7 mouse cellular contexts compared by ENCODE assay signal in the genomic region with DNA sequence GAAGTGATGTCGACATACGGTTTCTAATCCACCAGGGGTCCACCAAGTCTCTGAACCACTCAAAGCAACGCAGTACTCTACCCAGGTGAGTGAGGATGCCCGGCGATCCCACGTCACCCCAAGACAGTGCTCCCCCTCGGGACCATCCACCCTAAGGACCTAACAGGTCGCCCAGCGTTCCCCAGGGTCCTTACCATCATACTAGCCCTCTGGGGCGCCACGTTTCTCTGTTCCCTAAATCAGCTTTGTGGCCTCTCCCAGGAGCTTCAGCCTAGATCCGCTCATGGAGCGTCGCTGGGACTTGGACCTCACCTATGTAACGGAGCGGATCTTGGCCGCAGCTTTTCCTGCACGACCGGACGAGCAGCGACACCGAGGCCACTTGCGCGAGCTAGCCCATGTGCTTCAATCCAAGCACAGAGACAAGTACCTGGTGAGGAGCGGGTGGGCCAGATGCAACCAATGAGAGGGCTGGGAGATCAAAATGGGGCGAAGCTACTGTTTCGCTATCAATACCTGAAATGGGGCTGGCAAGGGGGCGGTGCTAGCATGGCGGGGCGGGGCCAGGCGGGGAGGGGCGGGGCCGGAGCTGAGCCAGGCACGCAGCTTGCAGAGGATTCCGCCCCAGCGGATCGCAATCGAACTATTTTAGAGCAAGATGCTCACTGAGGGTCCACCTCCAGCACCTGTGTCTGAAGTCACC. TPM values are rescaled to one million over a fixed set of nuclear protein-coding genes. Genes with fewer than 3 reads are reported as not detected.
DNase-seq lines count a peak whose midpoint lies in the region; ATAC-seq and TF ChIP-seq lines count a peak whose summit lies in the region.

No protein-coding gene starts in this region.

- no peak for ATAC-seq in megakaryocyte, adult 5-6 weeks (ENCODE audit: poor library complexity, severe bottlenecking)
- ATAC-seq in heart, embryonic 14.5 days (ENCODE audit: insufficient number of reproducible peaks, insufficient read depth, low FRiP score, low read depth): no peak

- no peaks in the 10 kb centered on the region for H3K36me3 ChIP-seq in megakaryocyte, embryonic 14.5 days (replicated peaks; ENCODE audit: low read length)
- peaks cover 65% of the 10 kb centered on the region for H3K36me3 ChIP-seq in heart, embryonic 14.5 days (ENCODE audit: control insufficient read depth, insufficient read depth, low read length)
- H3K36me3 ChIP-seq in liver, adult 2 months (ENCODE audit: control insufficient read depth, insufficient read depth, low read length): peaks cover 46% of the 10 kb centered on the region
- no peaks in the 10 kb centered on the region; the same call in 1 of the 2 replicates for H3K36me3 ChIP-seq in small intestine, adult 2 months (ENCODE audit: control insufficient read depth, insufficient read depth, low read length)

- H3K27ac ChIP-seq in heart, embryonic 14.5 days (replicated peaks in 1 of 2; ENCODE audit: control insufficient read depth in 1 of 2, insufficient read depth in 1 of 2, low read depth in 2 of 2, low read length in 2 of 2): no peak overlapping the region
- H3K27ac ChIP-seq in liver, adult 2 months (replicated peaks; ENCODE audit: insufficient read depth, low read depth, low read length): peak overlapping the region; percentile 57
- H3K27ac ChIP-seq in small intestine, adult 2 months (ENCODE audit: insufficient read depth, low read depth, low read length): no peak overlapping the region

- H3K4me1 ChIP-seq in megakaryocyte, embryonic 14.5 days: peaks cover 81% of the 10 kb centered on the region
- H3K4me1 ChIP-seq in heart, embryonic 14.5 days (ENCODE audit: control insufficient read depth in 2 of 2, insufficient read depth in 2 of 2, low read length in 2 of 2): peaks cover 50 to 73% of the 10 kb centered on the region in 2 experiments
- peaks cover 40% of the 10 kb centered on the region for H3K4me1 ChIP-seq in liver, adult 2 months (ENCODE audit: control insufficient read depth, insufficient read depth, low read length)
- peaks cover 33% of the 10 kb centered on the region for H3K4me1 ChIP-seq in small intestine, adult 2 months (ENCODE audit: control insufficient read depth, insufficient read depth, insufficient read length, low read length)

- H3K79me2 ChIP-seq in liver, adult 2 months (ENCODE audit: control insufficient read depth, insufficient read depth, low read length): peaks cover 7% of the 10 kb centered on the region; the same call in 1 of the 2 replicates

- H3K4me2 ChIP-seq in heart, embryonic 14.5 days (ENCODE audit: low read length): peak overlapping the region; percentile 52

- 22% methylated on average over 38 of the region's 38 CpGs for WGBS in heart, embryonic 14.5 days
- 30% methylated on average over 38 of the region's 38 CpGs for WGBS in liver, adult 2 months
- WGBS in small intestine, adult 2 months: 14% methylated on average over 38 of the region's 38 CpGs

- TF ChIP-seq CTCF in liver, adult 2 months (IDR thresholded peaks at IDR 0.05; ENCODE audit: low read depth, low read length): no peak
- no peak for TF ChIP-seq CTCF in small intestine, adult 2 months (IDR thresholded peaks at IDR 0.05; ENCODE audit: extremely low read depth, insufficient read length, insufficient replicate concordance, low read depth, low read length)

- 0 out of 2 replicates have a peak, but pooled peaks have one; percentile 23 for TF ChIP-seq POLR2A in liver, adult 2 months (IDR thresholded peaks at IDR 0.05; ENCODE audit: extremely low read depth, insufficient read depth, low read length)
- no peak for TF ChIP-seq POLR2A in small intestine, adult 2 months (IDR thresholded peaks at IDR 0.05; ENCODE audit: low read depth, low read length)

- H3K4me3 ChIP-seq in megakaryocyte, embryonic 14.5 days (replicated peaks): peak overlapping the region; percentile 78
- H3K4me3 ChIP-seq in heart, embryonic 14.5 days (ENCODE audit: control insufficient read depth in 1 of 2, insufficient read depth in 1 of 2, low read depth in 1 of 2, low read length in 2 of 2): peak overlapping the region; percentile 16; a peak in 3 of 4 replicates
- peak overlapping the region; percentile 6 for H3K4me3 ChIP-seq in liver, adult 2 months (ENCODE audit: insufficient read depth, low read depth, low read length)
- peak overlapping the region; percentile 65 for H3K4me3 ChIP-seq in small intestine, adult 2 months (ENCODE audit: low read depth, low read length)

- peak; percentile 75 to 77 for DNase-seq in cerebellum, postnatal 14 days
- peak; percentile 87 for DNase-seq in liver, adult 2 months (ENCODE audit: extremely low read depth, low read depth, low spot score)
- no peak for DNase-seq in spleen, adult 12 weeks (ENCODE audit: low spot score)

- peaks cover 69% of the 10 kb centered on the region for H3K27me3 ChIP-seq in megakaryocyte, embryonic 14.5 days (replicated peaks)
- no peaks in the 10 kb centered on the region for H3K27me3 ChIP-seq in heart, embryonic 14.5 days (ENCODE audit: control insufficient read depth, insufficient read depth, low read length)
- no peaks in the 10 kb centered on the region for H3K27me3 ChIP-seq in liver, adult 2 months (ENCODE audit: control insufficient read depth, insufficient read depth, low read length)
- no peaks in the 10 kb centered on the region for H3K27me3 ChIP-seq in small intestine, adult 2 months (ENCODE audit: control insufficient read depth, insufficient read depth, low read length)

- H3K9me3 ChIP-seq in megakaryocyte, embryonic 14.5 days: no peaks in the 10 kb centered on the region
- no peaks in the 10 kb centered on the region for H3K9me3 ChIP-seq in heart, embryonic 14.5 days (ENCODE audit: control insufficient read depth, low read length)

- no peak overlapping the region for H3K9ac ChIP-seq in heart, embryonic 14.5 days (ENCODE audit: low read length)
- peak overlapping the region; percentile 46 for H3K9ac ChIP-seq in liver, adult 2 months (ENCODE audit: low read depth, low read length)

RNA-seq across cellular contexts. Expression of gene Tns2, which starts 6.7 kb away (rescaled TPM):
- polyA plus RNA-seq in megakaryocyte, embryonic 14.5 days (2012; ENCODE audit: insufficient read depth, low replicate concordance): 0.43 TPM in 1 of 2 replicates, not detected in the other
- 0.32 and 1.9 TPM in 2 replicates for total RNA-seq in megakaryocyte, adult 5-6 weeks (2015)
- total RNA-seq in megakaryocyte, adult 5-6 weeks (2017): 0.07 TPM in 1 of 2 replicates, not detected in the other
- polyA plus RNA-seq in heart, embryonic 14.5 days (2014; fragmentation: Nextera tagmentation; extraction: Ambion mirVana): 27.2 and 30.1 TPM in 2 replicates
- total RNA-seq in liver, adult 2 months (2014; rRNA removed): 21.8 and 36.5 TPM in 2 replicates
- 30.9 and 35.9 TPM in 2 replicates for polyA plus RNA-seq in liver, adult 2 months (2012; rRNA removed)
- polyA plus RNA-seq in small intestine, adult 2 months (2012; rRNA removed): 26.4 and 42.5 TPM in 2 replicates

RNA-seq across cellular contexts. Expression of gene Spryd3, which starts 29.1 kb away (rescaled TPM):
- 9.5 and 25.9 TPM in 2 replicates for polyA plus RNA-seq in megakaryocyte, embryonic 14.5 days (2012; ENCODE audit: insufficient read depth, low replicate concordance)
- total RNA-seq in megakaryocyte, adult 5-6 weeks (2015): 6.1 and 7.5 TPM in 2 replicates
- 20.6 and 22.6 TPM in 2 replicates for total RNA-seq in megakaryocyte, adult 5-6 weeks (2017)
- polyA plus RNA-seq in heart, embryonic 14.5 days (2014; fragmentation: Nextera tagmentation; extraction: Ambion mirVana): 12.0 and 12.4 TPM in 2 replicates
- total RNA-seq in liver, adult 2 months (2014; rRNA removed): 9.2 and 12.1 TPM in 2 replicates
- 20.7 and 22.6 TPM in 2 replicates for polyA plus RNA-seq in liver, adult 2 months (2012; rRNA removed)
- 22.7 and 48.8 TPM in 2 replicates for polyA plus RNA-seq in small intestine, adult 2 months (2012; rRNA removed)

RNA-seq across cellular contexts. Expression of gene Eif4b, which starts 33.3 kb away (rescaled TPM):
- polyA plus RNA-seq in megakaryocyte, embryonic 14.5 days (2012; ENCODE audit: insufficient read depth, low replicate concordance): 18.2 and 102 TPM in 2 replicates
- total RNA-seq in megakaryocyte, adult 5-6 weeks (2015): 78.2 and 82.3 TPM in 2 replicates
- total RNA-seq in megakaryocyte, adult 5-6 weeks (2017): 199 and 204 TPM in 2 replicates
- polyA plus RNA-seq in heart, embryonic 14.5 days (2014; fragmentation: Nextera tagmentation; extraction: Ambion mirVana): 70.8 and 78.0 TPM in 2 replicates
- total RNA-seq in liver, adult 2 months (2014; rRNA removed): 119 and 130 TPM in 2 replicates
- 70.5 and 73.8 TPM in 2 replicates for polyA plus RNA-seq in liver, adult 2 months (2012; rRNA removed)
- 22.7 and 54.7 TPM in 2 replicates for polyA plus RNA-seq in small intestine, adult 2 months (2012; rRNA removed)

RNA-seq across cellular contexts. Expression of gene Igfbp6, which starts 37.3 kb away (rescaled TPM):
- 1.2 TPM in 1 of 2 replicates, not detected in the other for polyA plus RNA-seq in megakaryocyte, embryonic 14.5 days (2012; ENCODE audit: insufficient read depth, low replicate concordance)
- 1.3 TPM in 1 of 2 replicates, not detected in the other for total RNA-seq in megakaryocyte, adult 5-6 weeks (2015)
- total RNA-seq in megakaryocyte, adult 5-6 weeks (2017): not detected in 2 replicates
- 6.5 and 7.7 TPM in 2 replicates for polyA plus RNA-seq in heart, embryonic 14.5 days (2014; fragmentation: Nextera tagmentation; extraction: Ambion mirVana)
- 1.0 and 1.8 TPM in 2 replicates for total RNA-seq in liver, adult 2 months (2014; rRNA removed)
- polyA plus RNA-seq in liver, adult 2 months (2012; rRNA removed): 2.3 and 4.5 TPM in 2 replicates
- 5.4 and 22.3 TPM in 2 replicates for polyA plus RNA-seq in small intestine, adult 2 months (2012; rRNA removed)

RNA-seq across cellular contexts. Expression of gene Soat2, which starts 43.4 kb away (rescaled TPM):
- polyA plus RNA-seq in megakaryocyte, embryonic 14.5 days (2012; ENCODE audit: insufficient read depth, low replicate concordance): 0.76 and 3.6 TPM in 2 replicates
- total RNA-seq in megakaryocyte, adult 5-6 weeks (2015): 0.78 and 0.82 TPM in 2 replicates
- 0.89 and 1.1 TPM in 2 replicates for total RNA-seq in megakaryocyte, adult 5-6 weeks (2017)
- polyA plus RNA-seq in heart, embryonic 14.5 days (2014; fragmentation: Nextera tagmentation; extraction: Ambion mirVana): 0.20 and 0.32 TPM in 2 replicates
- 27.5 and 36.5 TPM in 2 replicates for total RNA-seq in liver, adult 2 months (2014; rRNA removed)
- polyA plus RNA-seq in liver, adult 2 months (2012; rRNA removed): 54.9 and 80.8 TPM in 2 replicates
- polyA plus RNA-seq in small intestine, adult 2 months (2012; rRNA removed): 94.1 and 454 TPM in 2 replicates

Comparison
In these comparisons a context has a peak if more than half of its experiments do, and no peak if none do; other contexts are left out.
1. H3K4me3 ChIP-seq: peak in every context shown above with its lines; median percentile 78 in megakaryocyte, embryonic 14.5 days; 65 in small intestine, adult 2 months; 16 in heart, embryonic 14.5 days; 6 in liver, adult 2 months.
2. RNA of gene Tns2, which starts 6.7 kb away (polyA plus RNA-seq): 26.4 to 42.5 TPM in small intestine, adult 2 months, 30.9 to 35.9 TPM in liver, adult 2 months and 27.2 to 30.1 TPM in heart, embryonic 14.5 days; 0.43 TPM in megakaryocyte, embryonic 14.5 days; every median in the first group is over 10 times any median in the second.